Mouse (Mus musculus): Measurements from ENCODE around the gene Chid1.

GRCm38 (mm10) chr7:141462333-141462821, 77.3 kb downstream of the Chid1 start:
- TF ChIP-seq CTCF (IDR thresholded peaks at IDR 0.05; ENCODE audit: control insufficient read depth, insufficient read depth, insufficient replicate concordance, low read depth, low read length) (no peak), POLR2A (IDR thresholded peaks at IDR 0.05; ENCODE audit: control insufficient read depth, low read depth, low read length) (no peak)

All from testis, adult 2 months (tissue).